In genomic region chr2:110481327-110481726, GRCm38 (mm10) we compare ENCODE assay signal across 16 mouse cellular contexts.
"Had no signal": no experiment of that assay in that cellular context is flagged by ENCODE, and none has a peak within 500 bp of the region (broad histone marks: within the 10 kb centered on the region; RNA-seq: fewer than 3 reads in every experiment).

No protein-coding gene starts in this region.

- H3K4me1 ChIP-seq: stomach, embryonic 15.5 days had no signal

- H3K9ac ChIP-seq: neural tube, embryonic 13.5 days; neural tube, embryonic 15.5 days; stomach, embryonic 15.5 days had no signal

- H3K36me3 ChIP-seq: neural tube, embryonic 13.5 days; neural tube, embryonic 15.5 days; stomach, embryonic 15.5 days had no signal

- H3K4me2 ChIP-seq: neural tube, embryonic 13.5 days; neural tube, embryonic 15.5 days; stomach, embryonic 15.5 days had no signal

- H3K27ac ChIP-seq: neural tube, embryonic 13.5 days; neural tube, embryonic 15.5 days; stomach, embryonic 15.5 days; stomach, postnatal 0 days had no signal

- DNase-seq: retina, postnatal 1 day; right cerebral cortex, adult 18-20 months; right cerebral cortex, postnatal 14 days; right cerebral cortex, postnatal 25 days; right cerebral cortex, postnatal 4 days; spleen, adult 18-20 months; thymus, adult 18-20 months; thymus, adult 2 months; thymus, postnatal 14 days; thymus, postnatal 25 days; thymus, postnatal 36 days; thymus, postnatal 4 days had no signal

- H3K4me3 ChIP-seq: neural tube, embryonic 13.5 days; neural tube, embryonic 15.5 days; stomach, embryonic 15.5 days had no signal

- H3K9me3 ChIP-seq: neural tube, embryonic 13.5 days; neural tube, embryonic 15.5 days; stomach, embryonic 15.5 days had no signal

- H3K27me3 ChIP-seq: neural tube, embryonic 13.5 days; neural tube, embryonic 15.5 days; stomach, embryonic 15.5 days had no signal
